Mouse (Mus musculus) brain, adult 2 months (tissue): ENCODE data around the gene Slc39a13.
"Not testable (repeated sequence)": the region's sequence is repeated elsewhere in the genome, so short reads cannot be mapped to it uniquely, and the experiment has no call there.

Source experiments
- DNase-seq: peaks from one replicate; pipeline ENCODE4 v3.0.0; 2011; ENCODE audit warnings: low read depth, low spot score

Slc39a13 gene

DNA sequence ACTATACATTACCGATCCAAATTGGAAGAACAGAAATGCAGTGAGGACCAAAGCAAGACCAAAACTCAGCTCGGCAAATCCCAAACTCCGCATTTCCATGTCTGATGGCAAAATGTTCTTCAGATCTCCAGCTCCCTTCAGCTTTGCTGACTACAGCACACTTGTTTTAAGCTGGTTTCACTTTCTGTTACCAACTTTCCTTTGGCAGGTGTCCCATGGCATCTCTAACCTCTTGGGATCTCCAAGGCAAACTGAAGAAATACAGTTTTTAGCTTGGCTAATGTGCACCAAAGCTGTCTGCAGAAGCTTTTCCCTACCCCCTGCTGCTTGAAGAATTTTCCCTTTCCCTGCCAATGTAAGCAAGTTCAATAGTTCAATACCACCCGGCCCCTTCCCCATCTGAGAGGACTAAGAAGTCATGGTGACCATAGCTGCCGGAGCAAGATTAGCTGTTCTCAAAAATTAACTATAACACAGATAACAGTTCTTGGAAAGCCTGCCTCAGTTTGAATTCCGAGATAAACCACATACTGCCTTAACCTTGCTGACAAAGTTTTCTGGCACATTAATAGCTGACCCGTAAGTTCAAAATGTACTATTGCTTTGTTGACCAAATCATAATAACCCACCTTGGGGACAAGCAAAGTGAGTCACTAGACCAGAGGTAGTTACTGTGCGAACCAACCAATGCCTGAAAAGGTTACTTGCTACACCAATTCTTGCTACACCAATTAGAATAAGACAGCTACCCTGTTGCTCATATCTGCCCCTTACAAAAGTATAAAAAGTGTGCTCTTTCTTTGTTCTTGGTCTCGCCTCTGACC is 42.6 kb downstream of the Slc39a13 start:
- no peak for DNase-seq

DNA sequence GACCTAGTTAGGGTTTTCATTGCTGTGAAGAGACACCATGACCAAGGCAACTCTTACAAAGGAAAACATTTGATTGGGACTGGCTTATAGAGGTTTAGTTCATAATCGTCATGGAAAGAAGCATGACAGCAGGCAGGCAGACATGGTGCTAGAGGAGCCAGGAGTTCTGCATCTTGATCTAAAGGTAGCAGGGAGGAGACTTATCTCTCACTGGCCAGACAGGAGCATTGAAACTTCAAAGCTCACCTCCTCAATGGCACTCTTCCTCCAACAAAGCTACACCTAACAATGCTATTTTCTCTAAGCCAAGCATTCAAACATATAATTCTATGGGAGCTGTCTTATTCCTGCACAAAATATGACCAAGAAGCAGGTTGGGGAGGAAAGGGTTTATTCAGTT is 43.7 kb downstream of the Slc39a13 start:
- DNase-seq, result no peak

DNA sequence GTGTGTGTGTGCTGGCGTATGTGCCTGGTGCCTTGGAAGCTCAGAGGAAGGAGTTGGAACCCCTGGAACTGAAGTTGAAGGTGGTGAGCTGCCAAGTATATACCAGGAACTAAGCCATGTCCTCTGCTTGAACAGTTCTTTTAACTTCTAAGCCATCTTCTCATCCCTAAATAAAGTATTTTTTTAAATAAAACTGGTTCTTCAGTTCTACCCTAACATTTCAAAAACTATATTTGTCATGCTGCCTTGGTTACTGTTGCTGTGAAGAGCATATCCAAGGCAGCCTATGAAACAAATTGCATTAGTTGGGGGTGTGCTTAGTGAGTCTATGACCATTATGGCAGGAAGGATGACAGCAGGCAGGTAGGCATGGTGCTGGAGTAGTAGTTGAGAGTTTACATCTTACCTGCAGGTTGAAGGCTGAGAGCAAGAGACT is 45.1 kb downstream of the Slc39a13 start:
- DNase-seq, result peak; percentile 78

DNA sequence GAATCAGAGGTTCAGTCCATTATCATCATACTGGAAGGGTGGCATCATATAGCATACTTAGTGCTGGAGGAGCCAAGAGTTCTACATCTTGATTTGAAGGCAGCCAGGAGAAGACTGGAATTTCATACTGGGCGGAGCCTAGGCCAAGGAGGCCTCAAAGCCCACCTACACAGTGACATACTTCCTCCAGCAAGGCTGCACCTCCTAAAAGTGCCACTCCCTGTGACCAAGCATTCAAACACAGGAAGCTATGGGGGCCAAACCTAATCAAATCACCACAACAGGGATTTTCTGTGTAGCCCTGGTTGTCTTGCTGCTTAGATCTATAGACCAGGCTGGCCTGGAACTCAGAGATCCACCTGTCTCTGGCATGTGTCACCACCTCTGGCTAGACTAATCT is 46.3 kb downstream of the Slc39a13 start:
- DNase-seq, result no peak

DNA sequence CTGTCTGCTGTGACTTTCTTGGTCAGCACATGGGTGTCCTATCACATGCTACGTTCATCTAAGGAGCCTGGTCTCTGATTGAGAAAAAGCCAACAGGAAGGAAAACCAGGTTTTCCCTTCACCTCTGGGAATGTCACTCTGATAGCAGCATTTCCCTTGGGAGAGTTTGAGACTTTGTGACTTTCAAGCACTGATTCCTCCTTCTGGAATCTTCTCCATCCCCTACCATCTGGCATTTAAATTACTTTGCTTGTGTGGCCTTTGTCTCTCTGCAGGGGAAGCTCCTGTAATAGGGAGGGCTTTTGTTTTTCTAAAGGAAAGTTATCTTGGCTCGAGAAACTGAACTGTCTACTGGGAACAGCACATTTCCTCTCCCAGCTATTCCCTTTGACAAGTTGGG is 47.1 kb downstream of the Slc39a13 start:
- DNase-seq, result no peak

DNA sequence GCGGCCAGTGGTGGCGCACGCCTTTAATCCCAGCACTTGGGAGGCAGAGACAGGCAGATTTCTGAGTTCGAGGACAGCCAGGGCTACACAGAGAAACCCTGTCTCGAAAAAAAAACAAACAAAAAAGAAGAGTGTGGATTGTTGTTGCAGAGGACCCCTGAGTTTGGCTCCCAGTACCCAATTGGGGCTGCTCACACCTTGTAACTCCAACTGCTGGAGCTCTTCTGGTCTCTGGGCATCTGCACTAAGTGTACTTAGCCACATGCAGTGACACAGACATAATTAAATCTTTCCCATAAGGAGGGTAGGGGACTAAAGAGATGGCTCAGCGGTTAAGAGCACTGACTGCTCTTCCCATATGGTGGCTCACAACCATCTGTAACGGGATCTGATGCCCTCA is 48.0 kb downstream of the Slc39a13 start:
- DNase-seq, result not testable (repeated sequence)

DNA sequence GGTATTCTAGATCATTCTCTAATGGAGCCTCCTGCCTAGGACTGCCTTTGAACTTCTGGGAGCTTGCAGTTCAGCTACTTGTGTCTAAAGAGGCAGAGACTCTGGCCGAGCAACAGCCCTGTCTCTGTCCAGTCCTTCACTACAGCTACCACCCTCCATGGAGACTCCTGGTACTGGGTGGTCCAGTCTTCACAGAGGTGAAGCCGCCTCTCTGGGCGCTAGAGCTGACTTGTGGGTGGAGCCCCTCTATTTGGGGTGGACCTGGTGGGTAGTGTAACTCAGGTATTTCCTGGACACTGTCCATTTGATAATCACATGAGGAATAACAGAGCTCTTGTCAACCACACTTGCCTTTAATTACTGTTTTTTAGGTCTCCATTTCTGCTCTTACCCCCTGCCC is 50.3 kb downstream of the Slc39a13 start:
- DNase-seq, result no peak

DNA sequence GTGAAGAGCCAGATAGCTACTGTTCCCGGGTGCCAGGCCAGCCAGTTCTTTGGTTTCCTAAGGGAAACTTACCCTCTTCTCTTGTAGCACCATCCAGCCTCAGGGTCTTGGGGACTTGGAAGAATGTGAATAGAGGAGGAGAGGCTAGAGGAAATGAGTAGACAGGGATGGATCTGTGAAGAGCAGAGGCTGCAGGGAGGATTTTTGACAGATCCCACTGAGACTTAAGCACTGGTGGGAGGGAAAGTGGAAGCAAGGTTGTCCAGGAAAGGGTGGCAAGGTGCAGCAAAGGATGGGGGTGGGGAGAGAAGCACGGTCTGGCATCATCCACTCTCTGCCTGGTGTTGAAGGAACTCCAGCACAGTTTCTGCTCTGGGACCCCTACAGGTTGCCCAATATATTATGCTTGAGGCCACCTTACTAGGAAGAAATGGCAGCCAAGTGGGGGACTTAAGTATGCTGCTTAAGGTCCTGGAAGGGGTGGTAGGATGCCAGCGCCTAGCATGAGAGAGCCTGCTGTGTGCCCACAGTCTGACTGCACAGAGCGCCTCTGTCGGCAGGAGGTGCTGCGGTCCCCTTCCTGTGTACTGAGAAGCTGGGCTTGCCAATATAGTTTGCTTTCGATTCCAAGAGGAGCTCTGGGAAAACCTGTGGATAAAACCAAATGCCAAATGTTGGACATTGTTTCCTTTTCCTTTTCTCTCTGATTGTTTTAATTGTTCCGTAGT is 52.0 kb downstream of the Slc39a13 start:
- DNase-seq, result peak; percentile 73

DNA sequence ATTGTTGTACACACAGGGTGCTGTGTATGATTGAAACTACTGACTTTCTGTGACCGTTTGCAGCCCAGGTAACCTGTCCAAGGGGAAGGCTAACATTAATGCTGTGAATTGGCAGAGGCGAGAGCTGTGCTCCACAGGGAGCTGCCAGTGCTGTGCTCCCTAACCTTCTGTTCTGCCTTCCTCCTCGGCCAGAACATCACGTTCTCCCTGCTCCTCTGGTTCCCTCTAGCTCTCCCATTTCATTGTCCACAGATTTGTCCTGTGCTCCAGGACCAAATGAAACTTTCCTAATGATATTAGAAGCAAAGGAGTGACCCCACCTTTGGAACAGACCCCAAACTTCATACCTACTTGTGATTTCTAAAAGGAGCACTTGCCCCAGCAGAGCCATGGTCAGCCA is 54.8 kb downstream of the Slc39a13 start:
- DNase-seq, result peak; percentile 92

DNA sequence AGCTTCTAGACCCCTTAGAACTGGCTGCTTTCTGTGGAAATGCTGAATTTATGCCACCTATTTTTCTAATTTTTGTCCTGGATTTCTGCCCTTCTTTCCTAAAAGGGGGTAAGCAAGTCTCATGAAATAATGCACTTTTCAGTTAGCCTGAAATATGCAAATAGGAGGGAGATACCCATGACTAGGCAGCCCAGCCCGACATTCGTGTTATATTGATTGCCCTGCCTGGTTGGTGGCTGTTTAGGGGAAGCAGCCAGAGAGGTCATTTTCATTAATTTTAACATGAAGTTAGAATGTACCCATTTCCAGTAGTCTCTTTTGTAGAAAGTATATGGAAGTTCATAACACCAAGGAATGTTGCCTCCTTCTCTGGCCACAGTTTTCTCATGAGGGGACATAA is 56.3 kb downstream of the Slc39a13 start:
- DNase-seq, result no peak
